Mouse (Mus musculus) 3T3-L1 (cell line): ENCODE data around the gene Ptgdr2.
A peak's percentile ranks its signal among the peaks of the same experiment; 100 is the strongest.

Experiments used
- DNase-seq: peaks from one replicate; pipeline ENCODE4 v3.0.0-alpha.2; 2015; ENCODE audit warnings: low read depth, low spot score

Ptgdr2 gene

GRCm38 (mm10) chr19:10975187-10975586 is 38.2 kb downstream of the Ptgdr2 start:
- DNase-seq, result no peak

- peak; percentile 66 for DNase-seq
Measured at GRCm38 (mm10) chr19:10976318-10976717, 39.4 kb downstream of the Ptgdr2 start.

- peak; percentile 88 for DNase-seq
Measured at GRCm38 (mm10) chr19:10979184-10980168, 42.5 kb downstream of the Ptgdr2 start.

GRCm38 (mm10) chr19:10980210-10980609 is 43.2 kb downstream of the Ptgdr2 start:
- no peak for DNase-seq

- DNase-seq, result peak; percentile 27
Measured at GRCm38 (mm10) chr19:10983146-10983545, 46.2 kb downstream of the Ptgdr2 start.

GRCm38 (mm10) chr19:10984551-10984950 is 47.6 kb downstream of the Ptgdr2 start:
- no peak for DNase-seq

GRCm38 (mm10) chr19:10985889-10986288 is 48.9 kb downstream of the Ptgdr2 start:
- DNase-seq, result peak; percentile 94

- no peak for DNase-seq
Measured at GRCm38 (mm10) chr19:10988563-10988962, 51.6 kb downstream of the Ptgdr2 start.

GRCm38 (mm10) chr19:10990751-10991150 is 53.8 kb downstream of the Ptgdr2 start:
- DNase-seq, result no peak

- peak; percentile 73 for DNase-seq
Measured at GRCm38 (mm10) chr19:10991911-10992310, 55.0 kb downstream of the Ptgdr2 start.
